Mouse (Mus musculus) small intestine, adult 2 months (tissue): ENCODE data around the gene 4931428F04Rik.

Experiments used
- CTCF ChIP-seq: fragments of 200-500 bp; IDR thresholded peaks from 2 replicates; pipeline ENCODE4 v1.5.1; 2012; ENCODE audit warnings: low read depth, mild to moderate bottlenecking, control low read depth, inconsistent platforms, low read length, moderate library complexity, mixed read lengths; ENCODE audit not compliant: insufficient replicate concordance, insufficient read length; ENCODE audit errors: extremely low read depth
- POLR2A ChIP-seq: fragments of 200-500 bp; IDR thresholded peaks from 2 replicates; pipeline ENCODE4 v1.6.1; 2012; ENCODE audit warnings: low read depth, mild to moderate bottlenecking, control low read depth, inconsistent platforms, low read length, moderate library complexity

DNA sequence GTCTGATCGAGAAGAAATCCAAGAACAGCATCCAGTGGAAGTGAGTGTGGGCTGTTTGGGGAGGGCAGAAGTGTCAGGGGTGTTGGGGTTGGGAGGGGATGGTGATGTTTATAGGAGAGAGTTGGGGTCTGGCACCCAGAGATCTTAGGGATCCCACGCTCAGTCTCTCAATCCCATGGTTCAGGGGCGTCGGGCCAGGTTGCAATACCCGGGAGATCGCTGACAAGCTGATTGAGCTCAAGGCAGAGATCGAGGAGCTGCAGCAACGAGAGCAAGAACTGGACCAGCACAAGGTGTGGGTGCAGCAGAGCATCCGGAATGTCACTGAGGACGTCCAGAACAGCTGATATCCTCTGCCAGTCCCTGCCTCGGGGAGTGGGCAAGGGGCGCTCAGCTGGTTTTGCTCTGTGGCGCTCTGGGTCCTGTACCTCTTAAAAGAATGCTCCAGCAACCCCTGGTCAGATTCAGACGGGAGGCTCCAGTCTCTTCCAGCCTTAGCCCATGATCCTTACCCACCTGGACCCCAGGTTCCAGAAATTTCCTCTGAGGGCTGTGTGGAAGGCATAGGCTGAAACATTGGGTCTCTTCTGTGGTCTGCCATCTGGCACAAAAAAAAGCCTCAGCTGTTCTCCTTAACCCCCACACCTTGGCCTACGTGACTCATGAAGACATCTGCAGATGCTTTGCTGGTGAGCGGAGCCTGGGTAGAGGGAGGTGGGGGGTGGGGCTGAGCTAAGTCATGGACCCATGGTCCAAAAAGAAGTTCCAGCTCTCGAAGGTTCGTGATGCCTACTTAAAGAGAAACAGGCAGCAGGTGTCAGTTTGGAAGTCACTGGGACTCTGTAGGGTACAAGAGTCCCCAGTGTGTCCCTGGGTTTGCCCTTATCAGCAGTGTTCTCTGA lies 8.9 kb upstream of the 4931428F04Rik start:
- TF ChIP-seq POLR2A (no peak), CTCF (no peak)
